Mouse (Mus musculus): Measurements from ENCODE around the gene Dchs1. TPM values are rescaled to one million over a fixed set of nuclear protein-coding genes. Genes with fewer than 3 reads are reported as not detected.

Gene Dchs1
- polyA plus RNA-seq, 1 experiment from 2014 or later, result 0.73 TPM

DNA sequence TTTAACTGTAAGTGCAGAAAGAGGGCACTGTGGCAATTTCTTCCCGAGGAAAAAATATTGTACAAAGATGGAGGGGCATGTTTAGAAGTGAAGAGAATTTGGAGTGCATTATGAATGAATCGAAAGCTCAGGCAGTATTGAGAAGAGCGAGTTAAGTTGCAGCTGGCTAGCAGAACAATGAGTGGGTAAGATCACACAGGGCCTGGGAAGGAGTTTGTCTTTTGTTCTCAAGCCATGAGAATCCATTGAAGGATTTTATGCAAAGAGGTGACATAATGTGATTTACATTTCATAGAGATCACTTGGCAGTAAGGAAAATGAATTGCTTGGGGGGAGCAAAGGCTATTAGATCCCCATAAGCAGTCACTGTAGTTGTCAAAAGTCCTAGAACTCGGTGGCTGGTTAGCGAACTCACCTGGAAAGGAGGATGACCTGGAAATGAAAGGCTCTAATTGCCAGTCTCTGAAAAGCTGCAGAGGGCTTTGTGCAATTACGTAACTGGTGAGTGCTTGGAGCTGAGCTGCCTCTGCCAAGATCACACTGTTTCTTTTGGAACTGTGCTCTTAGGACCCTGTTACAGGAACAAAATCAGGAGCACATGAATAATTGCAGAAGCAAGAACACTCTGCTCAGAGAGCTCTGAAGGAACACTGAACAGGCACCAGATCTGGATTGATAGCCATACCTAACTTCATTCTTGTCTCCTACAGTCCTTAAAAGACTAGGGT lies 58.6 kb downstream of the Dchs1 start:
- Histone ChIP-seq H3K4me1 (replicated peaks) (peaks cover under 1% of the 10 kb centered on the region; the same call in 1 of the 2 replicates), H3K9me3 (replicated peaks) (no peaks in the 10 kb centered on the region), H3K9ac (no peak overlapping the region), H3K36me3 (peaks cover 52% of the 10 kb centered on the region), H3K27ac (no peak overlapping the region), H3K4me3 (replicated peaks) (no peak overlapping the region), H3K27me3 (no peaks in the 10 kb centered on the region), H3K4me2 (no peak overlapping the region)
- DNase-seq (no peak), ATAC-seq (ENCODE audit: low read depth) (no peak)
- 72% methylated on average over 6 of the region's 6 CpGs for WGBS (ENCODE audit: insufficient replicate concordance)

DNA sequence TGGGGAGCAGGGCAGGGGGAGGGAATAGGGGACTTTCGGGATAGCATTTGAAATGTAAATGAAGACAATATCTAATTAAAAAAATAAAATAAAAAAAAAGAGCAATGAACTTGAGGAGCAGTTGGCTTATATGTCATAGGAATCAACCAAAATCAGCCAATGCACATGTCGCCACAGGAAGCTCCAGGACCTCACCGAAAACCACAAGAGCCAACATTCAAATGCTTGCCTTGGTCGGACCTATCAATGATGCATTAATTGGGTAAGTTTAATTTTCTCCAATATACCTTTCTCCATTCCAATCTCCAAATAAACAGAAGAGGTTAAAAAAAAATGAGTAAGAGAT lies 60.5 kb downstream of the Dchs1 start:
- 60% methylated on average over 4 of the region's 4 CpGs for WGBS (ENCODE audit: insufficient replicate concordance)
- H3K9ac ChIP-seq, result no peak overlapping the region
- no peak for ATAC-seq (ENCODE audit: low read depth)

DNA sequence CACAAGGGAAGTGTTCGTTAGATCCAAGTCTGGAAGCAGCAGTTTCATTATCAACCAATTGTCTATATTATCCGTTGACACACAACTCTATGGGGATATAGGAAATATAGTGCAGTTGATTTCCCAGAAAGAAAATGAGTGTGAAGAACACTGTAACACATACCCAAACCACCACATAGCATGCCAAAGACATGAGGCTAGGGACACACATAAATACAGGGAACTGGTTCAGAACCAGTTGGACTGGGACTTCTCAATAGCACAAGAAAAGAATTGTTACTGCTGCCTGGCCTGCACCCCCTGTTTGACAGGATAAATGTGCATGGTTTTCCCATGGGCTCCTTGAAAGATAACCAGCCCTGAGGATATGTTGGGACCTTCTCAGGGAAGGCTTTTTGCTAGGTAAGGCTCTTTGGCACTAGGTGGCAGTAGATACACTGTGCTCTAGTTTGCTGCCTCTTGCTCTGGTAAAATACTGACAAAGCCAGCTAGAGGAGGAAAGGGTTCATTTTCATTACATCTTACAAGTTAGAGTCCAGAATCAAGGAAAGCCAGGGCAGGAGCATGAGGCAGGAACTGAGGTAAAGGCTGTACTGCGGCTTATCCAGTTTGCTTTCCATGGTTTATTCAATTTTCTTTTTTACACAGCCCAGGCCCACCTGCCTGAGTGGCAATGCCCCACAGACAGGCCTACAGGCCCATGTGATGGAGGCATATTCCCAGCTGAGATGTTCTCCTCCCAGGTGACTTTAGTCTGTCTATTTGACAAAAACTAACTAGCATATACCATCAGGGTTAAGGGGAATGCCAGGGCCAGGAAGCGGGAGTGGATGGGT lies 61.1 kb downstream of the Dchs1 start:
- peaks cover 27% of the 10 kb centered on the region for H3K36me3 ChIP-seq
- no peaks in the 10 kb centered on the region for H3K27me3 ChIP-seq
- H3K4me2 ChIP-seq, result no peak overlapping the region
- DNase-seq (peak; percentile 29), ATAC-seq (ENCODE audit: low read depth) (peak; percentile 76)
- H3K27ac ChIP-seq, result no peak overlapping the region
- no peaks in the 10 kb centered on the region for H3K4me1 ChIP-seq (replicated peaks)
- WGBS (ENCODE audit: insufficient replicate concordance), result 71% methylated on average over 4 of the region's 4 CpGs
- H3K9me3 ChIP-seq (replicated peaks), result no peaks in the 10 kb centered on the region
- H3K9ac ChIP-seq, result no peak overlapping the region
- no peak overlapping the region for H3K4me3 ChIP-seq (replicated peaks)

More for the DNA sequence above, 60.5 kb downstream of the Dchs1 start:
- Histone ChIP-seq H3K27ac (no peak overlapping the region), H3K4me2 (no peak overlapping the region), H3K4me3 (replicated peaks) (no peak overlapping the region), H3K36me3 (peaks cover 33% of the 10 kb centered on the region), H3K4me1 (replicated peaks) (no peaks in the 10 kb centered on the region), H3K9me3 (replicated peaks) (no peaks in the 10 kb centered on the region), H3K27me3 (no peaks in the 10 kb centered on the region)
- DNase-seq, result no peak

DNA sequence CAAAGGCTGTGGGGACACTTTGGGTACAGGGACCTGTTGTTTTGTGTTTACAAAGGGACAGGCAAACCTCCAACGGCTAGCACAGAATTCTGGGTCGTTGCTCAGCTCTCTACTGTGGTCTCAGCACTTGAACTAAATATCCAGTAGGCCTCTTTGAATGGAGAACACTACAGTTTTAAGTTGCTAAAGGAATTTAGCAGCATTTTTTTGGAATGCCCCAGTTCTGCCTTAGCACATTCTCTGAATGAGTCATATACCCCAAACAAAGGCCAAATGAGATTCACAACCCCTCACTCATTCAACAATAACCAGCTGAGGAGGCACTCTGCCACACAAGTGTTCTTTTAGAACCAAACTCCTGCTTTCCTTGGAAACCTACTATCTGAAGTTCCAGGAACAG lies 65.5 kb downstream of the Dchs1 start:
- no peaks in the 10 kb centered on the region for H3K4me1 ChIP-seq (replicated peaks)
- no peak overlapping the region for H3K27ac ChIP-seq
- no peak overlapping the region for H3K9ac ChIP-seq
- no peak overlapping the region for H3K4me3 ChIP-seq (replicated peaks)
- no peak for ATAC-seq (ENCODE audit: low read depth)
- no peak overlapping the region for H3K4me2 ChIP-seq
- WGBS (ENCODE audit: insufficient replicate concordance), result 48% methylated on average over 2 of the region's 2 CpGs
- H3K9me3 ChIP-seq (replicated peaks), result no peaks in the 10 kb centered on the region
- no peak for DNase-seq
- no peaks in the 10 kb centered on the region for H3K27me3 ChIP-seq
- H3K36me3 ChIP-seq, result no peaks in the 10 kb centered on the region

DNA sequence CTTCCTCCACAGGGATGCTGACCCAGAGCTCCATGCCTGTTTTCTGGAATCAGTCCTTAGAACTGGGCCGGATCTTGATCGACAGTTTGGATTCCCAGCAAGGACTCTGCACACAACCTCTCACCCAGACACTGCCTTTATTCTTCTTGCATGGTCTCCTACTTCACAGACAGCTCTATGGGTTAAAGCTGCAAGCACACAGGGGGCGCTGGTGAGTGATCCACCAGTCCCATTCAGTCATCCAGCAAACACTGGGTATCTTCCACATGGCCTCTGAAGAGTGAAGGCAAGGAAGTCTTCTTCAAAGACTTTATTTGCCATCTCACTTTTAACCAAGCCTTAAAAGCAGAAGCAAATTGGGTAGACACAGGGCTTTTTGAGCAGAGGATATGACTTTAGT lies 72.1 kb downstream of the Dchs1 start:
- H3K4me3 ChIP-seq (replicated peaks), result no peak overlapping the region
- 48% methylated on average over 3 of the region's 3 CpGs for WGBS (ENCODE audit: insufficient replicate concordance)
- H3K9me3 ChIP-seq (replicated peaks), result no peaks in the 10 kb centered on the region
- H3K9ac ChIP-seq, result no peak overlapping the region
- no peak overlapping the region for H3K27ac ChIP-seq
- H3K36me3 ChIP-seq, result no peaks in the 10 kb centered on the region
- no peaks in the 10 kb centered on the region for H3K27me3 ChIP-seq
- DNase-seq (no peak), ATAC-seq (ENCODE audit: low read depth) (no peak)
- H3K4me1 ChIP-seq (replicated peaks), result no peaks in the 10 kb centered on the region
- H3K4me2 ChIP-seq, result no peak overlapping the region

DNA sequence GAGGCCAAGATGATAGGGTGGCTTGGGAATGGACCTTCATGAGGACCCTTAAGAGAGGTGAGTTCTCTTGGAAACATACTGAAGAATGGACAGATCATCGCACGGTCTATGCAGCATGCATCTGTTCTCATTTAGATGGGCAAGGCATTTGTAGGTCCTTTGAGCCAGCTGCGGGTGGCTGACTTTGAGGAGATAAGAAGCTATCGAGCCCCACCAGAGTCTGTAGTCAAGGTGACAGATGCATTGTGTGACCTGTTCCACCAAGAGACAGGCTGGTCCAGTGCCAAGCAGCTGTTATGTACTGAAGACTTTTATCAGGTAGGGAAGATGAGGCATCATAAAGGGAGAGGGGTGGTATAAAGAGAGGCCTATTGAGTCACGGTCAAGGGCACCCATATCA lies 78.7 kb downstream of the Dchs1 start:
- Histone ChIP-seq H3K4me2 (no peak overlapping the region), H3K27me3 (no peaks in the 10 kb centered on the region), H3K4me3 (replicated peaks) (no peak overlapping the region), H3K9ac (no peak overlapping the region), H3K4me1 (replicated peaks) (no peaks in the 10 kb centered on the region), H3K27ac (no peak overlapping the region), H3K36me3 (no peaks in the 10 kb centered on the region), H3K9me3 (replicated peaks) (no peaks in the 10 kb centered on the region)
- WGBS (ENCODE audit: insufficient replicate concordance), result 62% methylated on average over 5 of the region's 5 CpGs
- DNase-seq (no peak), ATAC-seq (ENCODE audit: low read depth) (peak; percentile 87)

DNA sequence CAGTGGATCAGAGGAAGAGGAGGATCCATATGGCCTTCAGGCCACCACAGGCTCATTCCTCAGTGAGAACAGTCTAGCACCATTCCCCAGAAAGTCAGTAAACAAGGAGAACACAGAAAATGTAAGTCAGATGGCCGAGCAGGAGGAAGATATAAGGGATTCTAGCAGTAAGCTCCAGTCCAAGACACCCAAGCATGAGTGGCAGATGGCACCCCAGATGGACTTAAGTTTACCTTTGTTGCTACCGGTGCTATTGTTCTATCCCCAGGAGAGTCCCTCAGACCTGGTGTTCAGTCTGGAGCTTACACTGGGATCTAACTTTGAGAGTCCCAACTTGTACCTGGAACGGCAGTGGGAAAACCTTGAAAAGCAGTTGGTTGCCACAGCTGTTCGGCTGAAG lies 83.6 kb downstream of the Dchs1 start:
- H3K9me3 ChIP-seq (replicated peaks), result no peaks in the 10 kb centered on the region
- 67% methylated on average over 4 of the region's 4 CpGs for WGBS (ENCODE audit: insufficient replicate concordance)
- no peaks in the 10 kb centered on the region for H3K36me3 ChIP-seq
- H3K27ac ChIP-seq, result no peak overlapping the region
- ATAC-seq (ENCODE audit: low read depth) (no peak), DNase-seq (no peak)
- no peaks in the 10 kb centered on the region for H3K4me1 ChIP-seq (replicated peaks)
- H3K4me2 ChIP-seq, result no peak overlapping the region
- no peak overlapping the region for H3K4me3 ChIP-seq (replicated peaks)
- no peaks in the 10 kb centered on the region for H3K27me3 ChIP-seq
- no peak overlapping the region for H3K9ac ChIP-seq

DNA sequence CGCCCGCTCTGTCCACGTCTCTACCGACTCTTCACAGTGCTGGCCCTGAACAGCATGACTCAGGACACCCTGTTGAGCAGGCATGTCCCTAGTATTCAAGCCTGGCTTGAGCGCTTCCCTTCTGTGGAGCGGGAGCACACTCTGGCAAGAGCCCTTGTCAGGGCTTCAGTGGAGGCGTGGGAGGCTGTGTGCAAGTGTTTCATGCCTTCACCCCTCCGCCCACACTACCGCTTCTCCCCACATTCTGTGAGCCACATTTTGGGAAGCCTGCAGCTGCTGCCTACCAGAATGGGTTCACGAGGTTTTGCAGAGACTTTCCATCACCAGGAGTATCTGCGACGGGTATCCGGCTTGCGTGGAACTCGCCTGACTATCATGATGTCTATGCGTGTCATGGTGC lies 84.3 kb downstream of the Dchs1 start:
- Histone ChIP-seq H3K36me3 (no peaks in the 10 kb centered on the region), H3K9ac (no peak overlapping the region), H3K9me3 (replicated peaks) (no peaks in the 10 kb centered on the region), H3K27me3 (no peaks in the 10 kb centered on the region), H3K4me3 (replicated peaks) (no peak overlapping the region), H3K4me2 (no peak overlapping the region), H3K27ac (no peak overlapping the region), H3K4me1 (replicated peaks) (no peaks in the 10 kb centered on the region)
- DNase-seq (no peak), ATAC-seq (ENCODE audit: low read depth) (no peak)
- 74% methylated on average over 16 of the region's 16 CpGs for WGBS (ENCODE audit: insufficient replicate concordance)

Other genes starting within 250 kb of the Dchs1 start
- 22.8 and 25.6 TPM in 2 replicates for gene Smpd1, start 233.3 kb downstream of the Dchs1 start, polyA plus RNA-seq (2015; fragmentation: Nextera tagmentation; extraction: Ambion mirVana)
- 4.1 TPM in 2 replicates for gene Apbb1, start 206.0 kb downstream of the Dchs1 start, polyA plus RNA-seq (2015; fragmentation: Nextera tagmentation; extraction: Ambion mirVana)
- 144 and 154 TPM in 2 replicates for gene Hpx, start 187.5 kb downstream of the Dchs1 start, polyA plus RNA-seq (2015; fragmentation: Nextera tagmentation; extraction: Ambion mirVana)
- 3.7 and 3.8 TPM in 2 replicates for gene Trim3, start 154.1 kb downstream of the Dchs1 start, polyA plus RNA-seq (2015; fragmentation: Nextera tagmentation; extraction: Ambion mirVana)
- 131 and 135 TPM in 2 replicates for gene Timm10b, start 147.6 kb downstream of the Dchs1 start, polyA plus RNA-seq (2015; fragmentation: Nextera tagmentation; extraction: Ambion mirVana)
- 15.7 and 19.7 TPM in 2 replicates for gene Arfip2, start 147.2 kb downstream of the Dchs1 start, polyA plus RNA-seq (2015; fragmentation: Nextera tagmentation; extraction: Ambion mirVana)
- 6.2 and 34.2 TPM in 2 replicates for gene Gm45799, start 147.1 kb downstream of the Dchs1 start, polyA plus RNA-seq (2015; fragmentation: Nextera tagmentation; extraction: Ambion mirVana)
- gene Dnhd1, start 136.8 kb downstream of the Dchs1 start, polyA plus RNA-seq (2015; fragmentation: Nextera tagmentation; extraction: Ambion mirVana), result 0.06 and 0.12 TPM in 2 replicates
- 125 and 138 TPM in 2 replicates for gene Ilk, start 51.1 kb downstream of the Dchs1 start, polyA plus RNA-seq (2015; fragmentation: Nextera tagmentation; extraction: Ambion mirVana)
- 25.2 and 27.4 TPM in 2 replicates for gene Rrp8, start 50.3 kb downstream of the Dchs1 start, polyA plus RNA-seq (2015; fragmentation: Nextera tagmentation; extraction: Ambion mirVana)
- gene Taf10, start 43.3 kb downstream of the Dchs1 start, polyA plus RNA-seq (2015; fragmentation: Nextera tagmentation; extraction: Ambion mirVana), result 130 and 158 TPM in 2 replicates
- 51.2 and 63.6 TPM in 2 replicates for gene Tpp1, start 35.4 kb downstream of the Dchs1 start, polyA plus RNA-seq (2015; fragmentation: Nextera tagmentation; extraction: Ambion mirVana)
- gene Mrpl17, start 23.4 kb upstream of the Dchs1 start, polyA plus RNA-seq (2015; fragmentation: Nextera tagmentation; extraction: Ambion mirVana), result 302 and 319 TPM in 2 replicates
- gene Gm4070, start 166.3 kb upstream of the Dchs1 start, polyA plus RNA-seq (2015; fragmentation: Nextera tagmentation; extraction: Ambion mirVana), result 0.29 and 0.68 TPM in 2 replicates

Measured in liver, embryonic 13.5 days (tissue).